Mouse (Mus musculus) ovary, postnatal 36 days (tissue): ENCODE data around the gene Tdg.

ENCODE experiments used
- DNase-seq: peaks from one replicate; pipeline ENCODE4 v3.0.0; 2022; ENCODE audit warnings: low spot score, mixed read lengths

Tdg gene

DNA sequence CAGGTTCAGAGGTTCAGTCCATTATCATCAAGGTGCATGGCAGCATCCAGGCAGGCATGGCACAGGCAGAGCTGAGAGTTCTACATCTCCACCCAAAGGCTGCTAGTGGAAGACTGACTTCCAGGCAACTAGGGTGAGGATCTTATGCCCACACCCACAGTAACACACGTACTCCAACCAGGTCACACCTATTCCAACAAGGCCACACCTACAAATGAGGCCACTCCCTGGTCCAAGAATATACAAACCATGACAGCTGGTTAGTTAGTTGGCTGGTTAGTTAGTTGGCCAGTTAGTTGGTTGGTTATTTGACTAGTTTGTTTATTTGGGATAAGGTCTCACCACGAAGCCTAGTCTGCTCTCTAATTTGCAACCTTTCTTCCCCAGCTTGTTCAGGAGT lies 33.7 kb downstream of the Tdg start:
- no peak for DNase-seq

DNA sequence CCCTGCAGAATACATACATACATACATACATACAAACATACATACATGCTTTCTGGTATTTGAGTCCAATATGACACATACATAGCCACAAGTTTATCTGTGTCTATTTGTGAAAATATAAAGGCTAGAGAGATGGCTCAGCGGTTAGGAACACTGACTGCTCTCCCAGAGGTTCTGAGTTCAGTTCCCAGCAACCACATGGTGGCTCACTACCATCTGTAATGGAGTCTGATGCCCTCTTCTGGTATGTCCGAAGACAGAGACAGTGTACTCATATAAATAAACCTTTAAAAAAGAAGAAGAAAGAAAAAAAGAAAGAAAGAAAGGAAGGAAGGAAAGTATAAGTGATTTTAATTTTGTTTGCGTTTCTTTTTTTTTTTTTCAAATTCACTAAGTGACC lies 36.3 kb downstream of the Tdg start:
- no peak for DNase-seq

- DNase-seq: peak; percentile 78
Measured at GRCm38 (mm10) chr10:82666436-82667234, 37.0 kb downstream of the Tdg start.

GRCm38 (mm10) chr10:82670205-82670604 lies 40.6 kb downstream of the Tdg start:
- no peak for DNase-seq

- DNase-seq: no peak
Measured at GRCm38 (mm10) chr10:82676949-82677348, 47.3 kb downstream of the Tdg start.

DNA sequence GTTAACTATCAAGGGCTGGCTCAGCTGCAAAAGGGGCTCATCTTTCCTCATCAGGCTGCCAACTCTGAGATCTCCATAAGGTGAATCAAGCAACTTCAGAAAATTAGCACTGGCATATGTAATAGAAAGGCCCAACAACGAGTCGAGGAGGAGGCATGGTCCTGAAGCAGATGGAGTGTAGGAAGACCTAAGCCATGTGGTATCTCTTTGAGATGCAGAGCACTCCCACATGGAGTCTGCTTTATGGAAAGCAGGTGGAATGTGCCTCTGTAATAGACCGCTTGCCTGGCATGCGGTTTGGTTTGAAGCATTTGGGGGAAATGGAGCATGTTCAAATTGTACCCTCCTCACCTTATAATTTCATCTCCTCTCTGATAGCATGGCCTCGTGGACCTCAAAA lies 51.1 kb downstream of the Tdg start:
- no peak for DNase-seq

DNA sequence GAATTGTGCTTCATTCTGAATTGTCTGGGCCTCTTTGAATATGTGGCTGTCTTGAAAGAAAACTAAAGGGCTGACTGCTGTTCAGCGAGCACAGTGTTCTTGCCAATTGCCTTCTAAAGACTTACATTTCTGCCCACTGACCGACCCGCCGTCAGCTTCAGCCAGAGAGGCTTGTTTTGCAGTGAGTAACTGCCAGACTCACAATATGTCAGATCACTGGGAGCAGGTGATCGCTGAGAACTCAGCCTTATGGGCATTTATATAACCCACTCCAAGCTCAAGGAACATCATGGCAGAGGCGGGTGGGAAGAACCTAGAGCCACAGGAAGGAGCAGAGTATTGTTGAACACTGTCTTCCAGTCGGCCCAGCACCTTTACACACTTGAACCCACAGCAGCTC lies 52.0 kb downstream of the Tdg start:
- DNase-seq: no peak

GRCm38 (mm10) chr10:82685440-82685839 lies 55.8 kb downstream of the Tdg start:
- DNase-seq: no peak

GRCm38 (mm10) chr10:82689681-82690211 lies 60.1 kb downstream of the Tdg start:
- no peak for DNase-seq

DNA sequence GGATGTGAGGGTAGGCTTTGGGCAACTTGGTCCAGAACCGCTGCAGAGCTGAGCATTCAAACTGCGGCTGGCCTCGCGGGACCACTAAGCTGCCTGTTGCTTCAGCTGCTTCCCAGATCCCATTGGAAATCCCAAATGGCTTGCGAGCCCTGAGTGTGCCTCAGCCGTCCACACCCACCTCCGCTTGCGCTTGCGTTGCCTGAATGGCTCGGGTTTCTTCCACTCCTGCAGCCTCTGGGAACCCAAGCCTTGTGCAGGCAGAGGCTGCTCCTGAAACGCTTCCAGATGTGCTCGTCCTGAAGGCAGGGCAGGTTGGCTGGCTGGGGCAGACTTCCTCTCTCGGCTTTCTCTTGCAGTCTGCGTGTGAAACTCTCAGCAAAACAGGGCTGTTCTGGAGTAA lies 60.9 kb downstream of the Tdg start, which contains the start of gene Glt8d2:
Gene Glt8d2 (minus strand): TSS at position 157 of the 400 bp plus-strand sequence.
- DNase-seq: peak; percentile 51

- no peak for DNase-seq
Measured at GRCm38 (mm10) chr10:82695956-82696355, 66.3 kb downstream of the Tdg start, which contains the start of gene Hcfc2. Gene Hcfc2, plus strand, starts transcription at chr10:82696160.

- DNase-seq: peak; percentile 9
Measured at GRCm38 (mm10) chr10:82696453-82697079, 66.9 kb downstream of the Tdg start.

- no peak for DNase-seq
Measured at GRCm38 (mm10) chr10:82697305-82697898, 67.8 kb downstream of the Tdg start.

DNA sequence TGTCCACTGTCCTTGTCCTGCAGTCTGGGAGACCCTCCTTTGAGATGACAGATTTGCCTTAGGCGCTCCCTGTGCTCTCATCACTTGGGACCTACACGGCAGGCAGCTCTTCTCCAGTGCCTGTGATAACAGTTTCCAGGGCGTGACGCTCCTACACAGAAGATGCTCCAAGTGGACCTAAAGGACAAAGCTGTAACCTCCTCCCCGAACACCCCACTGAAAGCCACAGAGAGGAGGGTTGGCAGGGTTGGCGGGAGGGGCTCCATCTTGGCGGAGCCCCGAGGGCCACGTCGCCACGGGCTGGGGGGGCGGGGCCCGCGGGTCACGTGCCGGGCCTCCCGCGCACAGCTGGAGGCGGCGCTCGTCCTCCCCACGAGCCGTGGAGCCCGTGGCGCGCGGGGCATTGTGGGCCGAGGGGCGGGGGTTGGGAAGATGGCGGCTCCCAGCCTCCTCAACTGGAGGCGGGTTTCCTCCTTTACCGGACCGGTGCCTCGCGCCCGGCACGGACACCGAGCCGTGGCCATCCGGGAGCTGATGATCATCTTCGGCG lies 69.2 kb downstream of the Tdg start:
- peak; percentile 89 for DNase-seq

DNA sequence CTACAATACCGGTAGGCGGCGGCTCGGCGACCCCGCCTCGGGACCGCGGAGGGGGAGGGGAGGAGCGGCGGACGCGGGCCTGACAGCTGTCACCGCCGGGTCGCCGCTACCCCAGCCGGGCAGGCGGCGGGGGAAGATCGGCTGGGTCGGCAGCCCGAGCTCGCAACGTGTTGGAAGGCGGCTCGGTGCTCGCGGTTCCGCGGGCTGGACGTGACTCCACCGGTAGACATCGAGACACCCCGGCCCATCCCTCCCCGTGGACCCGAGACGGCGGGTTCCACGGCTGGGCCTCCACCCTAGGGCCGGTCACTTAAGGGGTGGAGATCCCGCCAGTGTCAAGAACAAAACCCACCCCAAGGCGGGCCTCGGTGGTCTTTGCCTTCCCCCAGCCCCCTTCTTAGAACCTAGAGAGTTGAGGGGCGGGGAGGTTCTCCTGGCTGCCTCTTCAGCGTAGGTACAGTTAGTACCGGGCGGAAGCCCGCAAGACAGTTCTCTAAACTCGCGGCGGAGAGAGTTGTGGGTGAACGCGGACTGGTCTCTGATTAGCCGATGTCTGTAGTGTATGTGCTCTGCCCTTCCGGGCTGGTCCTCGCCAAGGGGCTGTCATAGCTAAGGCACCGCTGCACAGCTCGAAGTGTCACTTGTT lies 69.8 kb downstream of the Tdg start:
- no peak for DNase-seq
